Mouse (Mus musculus) heart, adult 2 months (tissue): ENCODE measurements around the gene Tspan9. TPM values are rescaled to one million over a fixed set of nuclear protein-coding genes. Genes with fewer than 3 reads are reported as not detected.

Experiments used
- DNase-seq, 2 experiments: peaks; one replicate each; pipeline ENCODE4 v3.0.0; 2021
- H3K27ac ChIP-seq: fragments of 200-600 bp; 2 replicates; pipeline ENCODE4 v1.8.1; 2022
- H3K27me3 ChIP-seq: fragments of 200-500 bp; 2 replicates; pipeline ENCODE4 v1.6.1; 2012; ENCODE audit warnings: mild to moderate bottlenecking, low read length, inconsistent platforms, mixed read lengths; ENCODE audit not compliant: control insufficient read depth, insufficient read depth
- H3K36me3 ChIP-seq: fragments of 200-500 bp; 2 replicates; pipeline ENCODE4 v1.6.1; 2012; ENCODE audit warnings: low read length, inconsistent platforms; ENCODE audit not compliant: control insufficient read depth, insufficient read depth
- H3K4me1 ChIP-seq: fragments of 200-500 bp; 2 replicates; pipeline ENCODE4 v1.6.1; 2011; ENCODE audit warnings: low read length; ENCODE audit not compliant: control insufficient read depth, insufficient read depth
- H3K4me3 ChIP-seq: fragments of 200-600 bp; 2 replicates; pipeline ENCODE4 v1.8.1; 2022
- H3K79me2 ChIP-seq: fragments of 200-500 bp; replicated peaks from 2 replicates; pipeline ENCODE4 v1.6.1; 2012; ENCODE audit warnings: mild to moderate bottlenecking, inconsistent platforms, low read length, moderate library complexity, mixed read lengths; ENCODE audit not compliant: control insufficient read depth, insufficient read depth
- H3K9ac ChIP-seq: fragments of 200-500 bp; 2 replicates; pipeline ENCODE4 v1.6.1; 2012; ENCODE audit warnings: low read depth, mild to moderate bottlenecking, control low read depth, inconsistent platforms, low read length, mixed read lengths
- CTCF ChIP-seq: fragments of 200-600 bp; IDR thresholded peaks from 2 replicates; pipeline ENCODE4 v1.8.1; 2022; ENCODE audit warnings: antibody characterized with exemption, mild to moderate bottlenecking, moderate library complexity
- EP300 ChIP-seq: fragments of 200-500 bp; IDR thresholded peaks from 2 replicates; pipeline ENCODE4 v1.6.1; 2011; ENCODE audit warnings: low read depth, low read length, control low read depth; ENCODE audit not compliant: insufficient read depth
- POLR2A ChIP-seq: fragments of 200-500 bp; IDR thresholded peaks from 2 replicates; pipeline ENCODE4 v1.6.1; 2011; ENCODE audit warnings: mild to moderate bottlenecking, low read depth, low read length, control low read depth; ENCODE audit not compliant: insufficient read depth
- WGBS: fragments of 180-500 bp; shearing (Covaris S2); methylation state at CpG from one replicate; pipeline ENCODE4 v1.1.7; 2018; 5-methylcytosine and 5-hydroxymethylcytosine counted together
- intact Hi-C: fragments of 180-260 bp; cut with DNase I; formaldehyde crosslinking; loops from one replicate; pipeline ENCODE4 v1.15.1; 2025
- polyA plus RNA-seq: library from polyadenylated mRNA; depleted of rRNA; stranded (reverse); fragments of >200 nt; gene quantifications from 2 replicates; pipeline ENCODE4 v1.2.3, GENCODE M21; 2012
- total RNA-seq, 2 experiments: library from RNA; stranded (reverse); gene quantifications; 2 replicates each; pipeline ENCODE4 v1.2.3; 2021

Tspan9 gene
- total and polyA plus RNA-seq, 3 experiments = 84.9 to 104 (median 88.5) TPM

DNA sequence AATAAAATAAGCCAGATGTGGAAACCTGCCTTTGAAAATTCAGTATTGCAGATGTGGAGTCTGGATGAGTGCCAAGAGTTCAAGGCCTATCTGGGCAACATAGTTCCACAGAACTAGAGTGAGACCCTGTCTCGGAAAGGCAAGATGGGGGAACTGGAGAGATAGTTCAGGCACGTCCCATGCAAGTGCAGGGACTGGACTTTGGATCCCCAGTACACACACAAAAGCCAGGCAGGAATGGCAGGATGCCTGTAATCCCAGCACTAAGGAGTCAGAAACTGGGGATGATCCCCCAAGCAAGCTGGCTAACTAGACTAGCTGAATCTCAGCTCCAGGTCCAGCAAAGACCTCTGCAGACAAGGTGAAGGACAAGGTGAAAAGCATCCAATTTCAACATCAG is 12.5 kb upstream of the Tspan9 start:
- no peak overlapping the region for H3K27ac ChIP-seq
- no peak for DNase-seq
- no peak overlapping the region for H3K9ac ChIP-seq
- H3K4me3 ChIP-seq = no peak overlapping the region
- no peaks in the 10 kb centered on the region for H3K27me3 ChIP-seq
- intact Hi-C loops = no loop called here
- 83% methylated on average over 2 of the region's 2 CpGs for WGBS
- TF ChIP-seq EP300 (no peak), POLR2A (no peak), CTCF (no peak)
- H3K4me1 ChIP-seq = no peaks in the 10 kb centered on the region
- H3K36me3 ChIP-seq = no peaks in the 10 kb centered on the region
- no peaks in the 10 kb centered on the region for H3K79me2 ChIP-seq

DNA sequence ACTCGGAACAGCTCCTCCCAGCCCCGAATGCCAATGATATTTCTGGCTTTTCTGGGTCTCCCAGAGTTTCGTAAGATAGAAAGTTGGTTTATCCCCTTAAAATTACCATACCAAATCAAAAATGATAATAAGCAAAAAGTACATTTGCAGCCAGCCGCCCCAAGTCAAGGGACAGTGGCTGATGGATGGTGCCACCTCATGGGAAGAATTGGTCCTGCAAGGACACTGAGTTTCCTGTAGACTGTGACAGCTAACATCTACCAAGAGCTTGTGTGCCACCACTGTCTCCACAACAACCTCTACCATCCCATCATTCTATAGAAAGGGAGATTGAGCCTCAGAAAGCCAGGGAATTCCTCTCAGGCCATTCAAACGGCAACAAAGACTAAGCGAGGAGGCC is 2.4 kb upstream of the Tspan9 start:
- peak; percentile 49 to 77 for DNase-seq
- Histone ChIP-seq H3K27ac (no peak overlapping the region), H3K36me3 (no peaks in the 10 kb centered on the region), H3K79me2 (no peaks in the 10 kb centered on the region), H3K9ac (no peak overlapping the region), H3K4me3 (no peak overlapping the region), H3K4me1 (peaks cover 6% of the 10 kb centered on the region), H3K27me3 (no peaks in the 10 kb centered on the region)
- intact Hi-C loops = loop anchor here (1.0 to 2.0 kb wide), 5 partner anchors 53 to 175 kb away; no protein-coding TSS in a partner anchor
- TF ChIP-seq POLR2A (no peak), EP300 (peak; percentile 86; the same call in 1 of the 2 replicates), CTCF (peak; percentile 96)
- 47% methylated on average over 6 of the region's 6 CpGs for WGBS

DNA sequence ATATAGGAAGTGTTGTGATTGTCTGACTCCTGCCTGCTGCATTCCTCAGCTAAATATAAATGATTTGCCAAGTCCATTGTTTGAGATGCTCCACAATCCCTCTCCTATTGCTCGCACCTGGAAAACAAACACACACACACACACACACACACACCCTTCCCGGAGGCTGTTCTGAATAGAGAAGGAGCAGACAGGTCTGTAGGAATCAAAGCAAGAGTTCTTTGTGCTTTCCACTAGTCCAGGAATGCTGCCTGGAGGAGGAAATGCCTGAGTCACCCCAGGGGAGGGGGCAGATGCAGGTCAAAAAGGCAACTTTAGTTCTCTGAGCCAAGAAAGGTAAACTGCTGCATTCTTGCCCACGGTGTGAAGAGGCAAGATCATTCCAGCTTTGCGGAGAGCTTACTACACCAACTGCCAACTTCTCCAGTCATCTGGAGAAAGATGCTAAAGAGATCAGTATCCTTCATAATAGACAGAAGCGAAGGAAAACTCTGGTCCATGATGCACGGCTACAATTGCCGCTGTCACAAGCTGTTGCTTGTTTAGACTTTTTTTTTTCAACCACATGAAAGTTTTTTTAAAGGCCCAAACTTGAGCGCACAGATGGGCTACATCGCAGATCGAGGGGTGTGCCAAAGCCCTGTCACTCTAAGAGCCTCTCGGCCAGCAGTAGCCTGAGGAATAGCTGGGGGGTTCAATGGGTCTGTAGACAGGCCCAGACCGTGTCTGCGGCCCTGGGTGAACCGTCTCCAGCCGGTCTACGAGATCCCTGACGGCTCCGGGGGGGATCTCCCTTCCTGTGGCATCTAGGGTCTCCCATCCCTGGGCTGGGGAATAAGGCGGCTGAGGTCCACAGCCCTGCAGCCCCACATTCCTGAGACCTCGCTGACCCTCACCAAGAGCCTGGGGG is 770 bp downstream of the Tspan9 start:
- intact Hi-C loops = loop anchor here (2.0 kb wide), 2 partner anchors 18 to 40 kb away; no protein-coding TSS in a partner anchor
- WGBS = 11% methylated on average over 20 of the region's 20 CpGs
- peaks cover 10% of the 10 kb centered on the region for H3K4me1 ChIP-seq

DNA sequence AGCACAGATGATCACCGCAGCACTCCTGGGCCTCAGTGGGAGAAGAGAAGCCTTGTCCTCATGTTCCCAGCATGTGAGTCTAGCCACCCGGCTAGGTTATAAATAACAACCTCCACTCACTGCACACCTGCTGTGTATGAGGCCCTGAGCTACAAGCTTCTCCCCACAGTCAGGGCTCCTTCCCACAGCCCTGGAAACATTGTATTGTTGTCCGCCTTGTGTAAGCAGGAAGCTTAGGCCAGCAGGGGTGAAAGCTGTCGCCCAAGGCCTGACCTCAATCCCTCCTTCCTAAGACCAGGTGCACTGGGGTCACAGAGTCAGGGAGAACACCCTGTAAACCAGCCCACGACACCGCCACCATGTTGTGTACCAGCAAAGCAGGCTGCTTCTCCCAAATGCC is 2.7 kb downstream of the Tspan9 start:
- H3K27me3 ChIP-seq = no peaks in the 10 kb centered on the region
- H3K9ac ChIP-seq = no peak overlapping the region
- no peaks in the 10 kb centered on the region for H3K79me2 ChIP-seq
- intact Hi-C loops = no loop called here
- H3K36me3 ChIP-seq = peaks cover 2% of the 10 kb centered on the region; the same call in 1 of the 2 replicates
- WGBS = 53% methylated on average over 6 of the region's 6 CpGs
- peaks cover 19% of the 10 kb centered on the region for H3K4me1 ChIP-seq
- TF ChIP-seq CTCF (no peak), POLR2A (no peak), EP300 (no peak)
- no peak overlapping the region for H3K27ac ChIP-seq
- no peak overlapping the region for H3K4me3 ChIP-seq
- DNase-seq = no peak

More for the DNA sequence above, 770 bp downstream of the Tspan9 start:
- Histone ChIP-seq H3K36me3 (no peaks in the 10 kb centered on the region), H3K27me3 (no peaks in the 10 kb centered on the region), H3K27ac (peak overlapping the region; percentile 94), H3K9ac (peak overlapping the region; percentile 93), H3K79me2 (no peaks in the 10 kb centered on the region), H3K4me3 (peak overlapping the region; percentile 63)
- DNase-seq = peak; percentile 70 to 77
- no peak for TF ChIP-seq POLR2A
- peak; percentile 59; the same call in 1 of the 2 replicates for TF ChIP-seq EP300

DNA sequence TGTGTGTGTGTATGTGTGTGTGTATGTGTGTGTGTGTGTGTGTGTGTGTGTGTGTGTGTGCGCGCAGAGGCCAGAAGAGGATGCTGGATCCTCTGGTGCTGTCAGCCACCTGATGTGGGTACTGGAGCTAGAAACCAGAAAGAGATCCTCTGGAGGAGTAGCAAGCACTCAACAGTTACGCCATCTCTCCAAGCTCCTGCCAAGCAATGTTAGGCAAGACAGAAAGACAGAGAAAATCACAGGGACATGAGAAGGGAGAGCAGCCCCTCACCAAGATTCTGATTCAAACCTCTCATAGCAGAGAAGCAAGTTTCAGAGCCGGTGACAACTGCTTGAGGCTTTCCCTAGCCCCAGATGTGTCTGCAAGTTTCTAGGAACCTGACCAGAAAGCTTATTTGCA is 5.5 kb downstream of the Tspan9 start:
- DNase-seq = no peak
- Histone ChIP-seq H3K27me3 (no peaks in the 10 kb centered on the region), H3K79me2 (no peaks in the 10 kb centered on the region), H3K4me3 (no peak overlapping the region), H3K9ac (no peak overlapping the region), H3K4me1 (peaks cover 38% of the 10 kb centered on the region), H3K27ac (no peak overlapping the region), H3K36me3 (peaks cover 4% of the 10 kb centered on the region; the same call in 1 of the 2 replicates)
- WGBS = 90% methylated on average over 4 of the region's 4 CpGs
- intact Hi-C loops = no loop called here
- no peak for TF ChIP-seq CTCF
- TF ChIP-seq POLR2A = no peak
- no peak for TF ChIP-seq EP300

DNA sequence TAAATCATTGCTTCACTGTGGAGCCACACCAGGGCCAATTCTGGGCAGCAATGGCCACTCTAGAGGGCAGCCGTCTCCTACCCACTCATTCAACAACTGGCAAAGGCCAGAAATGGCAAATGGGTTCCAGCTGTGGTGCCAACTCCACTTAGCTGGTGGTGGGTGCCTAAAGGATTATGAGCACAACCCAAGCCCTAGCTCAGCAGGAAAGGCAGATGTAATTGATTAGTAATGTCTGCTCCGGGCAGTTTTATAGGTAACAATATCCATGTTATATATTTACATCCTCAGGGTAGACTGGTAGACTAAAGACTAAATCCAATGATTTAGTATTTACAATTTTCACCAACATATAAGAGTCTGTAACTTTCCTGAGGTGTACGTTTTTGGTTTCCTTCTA is 6.7 kb downstream of the Tspan9 start:
- H3K4me1 ChIP-seq = peaks cover 40% of the 10 kb centered on the region
- DNase-seq = no peak
- no peak for TF ChIP-seq CTCF
- TF ChIP-seq EP300 = no peak
- no peak for TF ChIP-seq POLR2A
- no peaks in the 10 kb centered on the region for H3K79me2 ChIP-seq
- H3K4me3 ChIP-seq = no peak overlapping the region
- 76% methylated on average over 3 of the region's 3 CpGs for WGBS
- peaks cover 4% of the 10 kb centered on the region; the same call in 1 of the 2 replicates for H3K36me3 ChIP-seq
- no peak overlapping the region; the same call in 1 of the 2 replicates for H3K27ac ChIP-seq
- H3K27me3 ChIP-seq = no peaks in the 10 kb centered on the region
- H3K9ac ChIP-seq = no peak overlapping the region
- intact Hi-C loops = no loop called here
